Mouse (Mus musculus): Measurements from ENCODE around the gene Tsen15. TPM values are rescaled to one million over a fixed set of nuclear protein-coding genes. Genes with fewer than 3 reads are reported as not detected.
A peak's percentile ranks its signal among the peaks of the same experiment; 100 is the strongest.
"Not testable (repeated sequence)": the region's sequence is repeated elsewhere in the genome, so short reads cannot be mapped to it uniquely, and the experiment has no call there.

Gene Tsen15
- polyA plus RNA-seq, 1 experiment from 2014 or later = 38.2 TPM

GRCm38 (mm10) chr1:152394956-152395515 lies 8.5 kb upstream of the Tsen15 start:
- 88% methylated on average over 4 of the region's 4 CpGs for WGBS
- Histone ChIP-seq H3K4me3 (ENCODE audit: low read depth, low read length) (no peak overlapping the region), H3K4me2 (ENCODE audit: low read depth, low read length) (no peak overlapping the region), H3K27me3 (ENCODE audit: control insufficient read depth, insufficient read depth, low read length) (no peaks in the 10 kb centered on the region), H3K9ac (replicated peaks; ENCODE audit: low read depth, low read length) (no peak overlapping the region), H3K27ac (ENCODE audit: low read depth, low read length) (no peak overlapping the region), H3K4me1 (ENCODE audit: control insufficient read depth, insufficient read depth, low read length) (no peaks in the 10 kb centered on the region), H3K9me3 (ENCODE audit: control insufficient read depth, low read length) (no peaks in the 10 kb centered on the region), H3K36me3 (ENCODE audit: control insufficient read depth, insufficient read depth, low read length) (no peaks in the 10 kb centered on the region)
- ATAC-seq (ENCODE audit: low read depth) = no peak

GRCm38 (mm10) chr1:152394137-152394536 lies 7.6 kb upstream of the Tsen15 start:
- H3K9ac ChIP-seq (replicated peaks; ENCODE audit: low read depth, low read length) = no peak overlapping the region
- no peaks in the 10 kb centered on the region for H3K27me3 ChIP-seq (ENCODE audit: control insufficient read depth, insufficient read depth, low read length)
- no peak overlapping the region for H3K27ac ChIP-seq (ENCODE audit: low read depth, low read length)
- no peaks in the 10 kb centered on the region for H3K9me3 ChIP-seq (ENCODE audit: control insufficient read depth, low read length)
- no peak for ATAC-seq (ENCODE audit: low read depth)
- H3K4me2 ChIP-seq (ENCODE audit: low read depth, low read length) = no peak overlapping the region
- H3K4me3 ChIP-seq (ENCODE audit: low read depth, low read length) = no peak overlapping the region
- WGBS = 96% methylated on average over 3 of the region's 3 CpGs
- no peaks in the 10 kb centered on the region for H3K36me3 ChIP-seq (ENCODE audit: control insufficient read depth, insufficient read depth, low read length)
- H3K4me1 ChIP-seq (ENCODE audit: control insufficient read depth, insufficient read depth, low read length) = no peaks in the 10 kb centered on the region

DNA sequence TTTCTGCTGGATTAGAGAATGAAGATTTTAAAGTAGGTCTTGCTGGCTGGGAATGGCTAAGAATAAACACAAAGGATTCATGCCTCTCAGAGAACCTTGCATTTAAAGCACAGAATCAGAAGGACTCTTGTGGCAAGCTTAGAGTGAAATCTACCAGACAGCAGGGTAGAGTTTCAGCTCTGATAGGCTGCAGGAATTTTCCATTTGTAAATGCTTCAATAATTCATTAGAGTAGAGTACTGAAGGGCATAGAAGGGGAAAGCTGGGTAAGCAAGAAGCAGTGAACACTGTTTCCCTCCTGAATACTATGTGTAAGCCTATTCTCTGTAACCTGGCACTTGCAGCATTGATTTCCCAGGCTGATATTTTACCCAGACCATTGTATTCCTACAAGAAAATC lies 2.8 kb upstream of the Tsen15 start:
- no peaks in the 10 kb centered on the region for H3K4me1 ChIP-seq (ENCODE audit: control insufficient read depth, insufficient read depth, low read length)
- no peak overlapping the region for H3K4me3 ChIP-seq (ENCODE audit: low read depth, low read length)
- no peaks in the 10 kb centered on the region for H3K36me3 ChIP-seq (ENCODE audit: control insufficient read depth, insufficient read depth, low read length)
- no peaks in the 10 kb centered on the region for H3K27me3 ChIP-seq (ENCODE audit: control insufficient read depth, insufficient read depth, low read length)
- no peaks in the 10 kb centered on the region for H3K9me3 ChIP-seq (ENCODE audit: control insufficient read depth, low read length)
- no peak overlapping the region for H3K4me2 ChIP-seq (ENCODE audit: low read depth, low read length)
- no peak overlapping the region for H3K9ac ChIP-seq (replicated peaks; ENCODE audit: low read depth, low read length)
- H3K27ac ChIP-seq (ENCODE audit: low read depth, low read length) = no peak overlapping the region
- no peak for ATAC-seq (ENCODE audit: low read depth)

DNA sequence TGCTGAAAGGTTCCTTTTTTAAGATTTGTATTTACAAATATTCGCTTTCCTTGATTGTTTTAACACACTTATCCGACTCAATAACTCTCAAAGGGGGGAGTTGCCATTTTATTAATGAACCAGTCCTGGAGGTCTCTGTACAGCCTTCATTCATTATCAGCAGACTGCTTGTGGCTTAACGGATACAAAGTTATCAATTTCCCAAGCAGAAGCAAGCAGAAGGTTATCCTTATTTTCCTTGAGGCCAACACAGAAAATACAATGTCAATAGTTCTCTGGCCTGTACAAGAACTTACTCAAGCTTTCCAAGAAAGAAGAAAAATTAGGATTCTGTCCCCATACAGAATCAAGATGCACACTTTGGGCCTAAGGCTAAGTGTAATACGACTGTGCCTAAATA lies 795 bp downstream of the Tsen15 start:
- WGBS = 18% methylated on average over 2 of the region's 4 CpGs
- not testable (repeated sequence) for ATAC-seq (ENCODE audit: low read depth)

GRCm38 (mm10) chr1:152384589-152384988 lies 1.9 kb downstream of the Tsen15 start:
- Histone ChIP-seq H3K9me3 (ENCODE audit: control insufficient read depth, low read length) (no peaks in the 10 kb centered on the region), H3K4me3 (ENCODE audit: low read depth, low read length) (no peak overlapping the region), H3K4me2 (ENCODE audit: low read depth, low read length) (no peak overlapping the region), H3K27me3 (ENCODE audit: control insufficient read depth, insufficient read depth, low read length) (no peaks in the 10 kb centered on the region), H3K4me1 (ENCODE audit: control insufficient read depth, insufficient read depth, low read length) (no peaks in the 10 kb centered on the region), H3K27ac (ENCODE audit: low read depth, low read length) (no peak overlapping the region), H3K9ac (replicated peaks; ENCODE audit: low read depth, low read length) (no peak overlapping the region), H3K36me3 (ENCODE audit: control insufficient read depth, insufficient read depth, low read length) (no peaks in the 10 kb centered on the region)
- no peak for ATAC-seq (ENCODE audit: low read depth)
- WGBS = 97% methylated on average over 1 of the region's 1 CpGs

More for the DNA sequence above, 795 bp downstream of the Tsen15 start:
- not testable (repeated sequence) for H3K27ac ChIP-seq (ENCODE audit: low read depth, low read length); H3K27me3 ChIP-seq (ENCODE audit: control insufficient read depth, insufficient read depth, low read length); H3K9me3 ChIP-seq (ENCODE audit: control insufficient read depth, low read length); H3K36me3 ChIP-seq (ENCODE audit: control insufficient read depth, insufficient read depth, low read length); H3K4me1 ChIP-seq (ENCODE audit: control insufficient read depth, insufficient read depth, low read length)
- peak overlapping the region; percentile 69 for H3K4me3 ChIP-seq (ENCODE audit: low read depth, low read length)
- peak overlapping the region; percentile 73 for H3K4me2 ChIP-seq (ENCODE audit: low read depth, low read length)
- H3K9ac ChIP-seq (replicated peaks; ENCODE audit: low read depth, low read length) = peak overlapping the region; percentile 62

- Histone ChIP-seq H3K4me1 (ENCODE audit: control insufficient read depth, insufficient read depth, low read length) (no peaks in the 10 kb centered on the region), H3K4me3 (ENCODE audit: low read depth, low read length) (no peak overlapping the region), H3K9me3 (ENCODE audit: control insufficient read depth, low read length) (no peaks in the 10 kb centered on the region), H3K9ac (replicated peaks; ENCODE audit: low read depth, low read length) (no peak overlapping the region), H3K27me3 (ENCODE audit: control insufficient read depth, insufficient read depth, low read length) (no peaks in the 10 kb centered on the region), H3K27ac (ENCODE audit: low read depth, low read length) (no peak overlapping the region), H3K4me2 (ENCODE audit: low read depth, low read length) (no peak overlapping the region), H3K36me3 (ENCODE audit: control insufficient read depth, insufficient read depth, low read length) (no peaks in the 10 kb centered on the region)
- ATAC-seq (ENCODE audit: low read depth) = no peak
- WGBS = 94% methylated on average over 5 of the region's 5 CpGs
Observed at GRCm38 (mm10) chr1:152378311-152378710, 8.2 kb downstream of the Tsen15 start.

DNA sequence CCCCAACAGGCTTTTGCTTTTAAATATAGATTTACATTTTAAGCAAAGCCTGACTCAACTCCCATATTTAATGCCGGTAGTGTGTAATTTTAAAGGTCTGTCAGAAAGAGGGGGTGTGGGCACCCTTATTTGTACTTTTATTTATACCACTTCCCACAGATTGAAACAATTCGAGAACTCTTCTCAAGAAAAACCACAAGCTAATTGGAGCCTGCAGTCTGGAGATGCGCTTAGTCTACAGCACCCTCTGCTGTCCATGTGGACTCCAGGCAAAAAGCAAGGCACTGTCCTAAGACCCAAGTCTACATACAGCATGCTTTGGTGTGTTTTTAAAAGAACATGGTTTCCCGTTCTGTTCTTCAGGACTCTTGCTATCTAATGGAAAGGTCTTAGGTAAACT lies 17.3 kb downstream of the Tsen15 start:
- no peaks in the 10 kb centered on the region for H3K4me1 ChIP-seq (ENCODE audit: control insufficient read depth, insufficient read depth, low read length)
- H3K4me2 ChIP-seq (ENCODE audit: low read depth, low read length) = no peak overlapping the region
- WGBS = 33% methylated on average over 4 of the region's 4 CpGs
- H3K36me3 ChIP-seq (ENCODE audit: control insufficient read depth, insufficient read depth, low read length) = no peaks in the 10 kb centered on the region
- H3K27ac ChIP-seq (ENCODE audit: low read depth, low read length) = no peak overlapping the region
- no peaks in the 10 kb centered on the region for H3K27me3 ChIP-seq (ENCODE audit: control insufficient read depth, insufficient read depth, low read length)
- H3K9me3 ChIP-seq (ENCODE audit: control insufficient read depth, low read length) = no peaks in the 10 kb centered on the region
- no peak overlapping the region for H3K9ac ChIP-seq (replicated peaks; ENCODE audit: low read depth, low read length)
- no peak overlapping the region for H3K4me3 ChIP-seq (ENCODE audit: low read depth, low read length)
- ATAC-seq (ENCODE audit: low read depth) = peak; percentile 61; the same call in 1 of the 2 replicates

GRCm38 (mm10) chr1:152368311-152369088 lies 18.0 kb downstream of the Tsen15 start:
- no peaks in the 10 kb centered on the region for H3K9me3 ChIP-seq (ENCODE audit: control insufficient read depth, low read length)
- ATAC-seq (ENCODE audit: low read depth) = no peak
- no peak overlapping the region for H3K4me3 ChIP-seq (ENCODE audit: low read depth, low read length)
- no peak overlapping the region for H3K4me2 ChIP-seq (ENCODE audit: low read depth, low read length)
- 51% methylated on average over 13 of the region's 13 CpGs for WGBS
- H3K27me3 ChIP-seq (ENCODE audit: control insufficient read depth, insufficient read depth, low read length) = no peaks in the 10 kb centered on the region
- no peaks in the 10 kb centered on the region for H3K36me3 ChIP-seq (ENCODE audit: control insufficient read depth, insufficient read depth, low read length)
- H3K9ac ChIP-seq (replicated peaks; ENCODE audit: low read depth, low read length) = no peak overlapping the region
- no peak overlapping the region for H3K27ac ChIP-seq (ENCODE audit: low read depth, low read length)
- H3K4me1 ChIP-seq (ENCODE audit: control insufficient read depth, insufficient read depth, low read length) = no peaks in the 10 kb centered on the region

DNA sequence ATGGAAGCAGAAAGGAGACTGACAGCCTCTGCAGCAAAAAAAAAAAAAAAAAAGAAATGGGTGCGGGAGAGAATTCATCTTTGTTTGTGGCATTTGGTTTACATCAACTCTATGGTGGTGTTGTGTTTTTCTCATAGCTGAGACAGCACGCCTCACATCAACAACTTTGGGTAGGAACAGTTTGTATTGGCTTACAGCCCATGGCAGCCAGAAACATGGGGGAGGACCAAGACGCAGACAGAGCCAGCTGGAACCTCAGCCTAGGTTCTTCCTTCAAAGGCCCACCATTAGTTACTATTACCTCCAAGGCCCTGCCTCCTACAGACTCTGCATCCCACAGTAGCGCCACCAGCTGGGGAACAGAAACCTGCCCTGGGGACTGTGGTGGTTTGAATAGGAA lies 29.8 kb downstream of the Tsen15 start:
- ATAC-seq (ENCODE audit: low read depth) = no peak
- no peaks in the 10 kb centered on the region for H3K27me3 ChIP-seq (ENCODE audit: control insufficient read depth, insufficient read depth, low read length)
- no peaks in the 10 kb centered on the region for H3K9me3 ChIP-seq (ENCODE audit: control insufficient read depth, low read length)
- no peak overlapping the region for H3K4me2 ChIP-seq (ENCODE audit: low read depth, low read length)
- 87% methylated on average over 4 of the region's 4 CpGs for WGBS
- H3K9ac ChIP-seq (replicated peaks; ENCODE audit: low read depth, low read length) = no peak overlapping the region
- no peak overlapping the region for H3K27ac ChIP-seq (ENCODE audit: low read depth, low read length)
- no peaks in the 10 kb centered on the region for H3K4me1 ChIP-seq (ENCODE audit: control insufficient read depth, insufficient read depth, low read length)
- no peak overlapping the region for H3K4me3 ChIP-seq (ENCODE audit: low read depth, low read length)
- H3K36me3 ChIP-seq (ENCODE audit: control insufficient read depth, insufficient read depth, low read length) = no peaks in the 10 kb centered on the region
